ENCODE assay signal across 7 mouse cellular contexts in the genomic region with DNA sequence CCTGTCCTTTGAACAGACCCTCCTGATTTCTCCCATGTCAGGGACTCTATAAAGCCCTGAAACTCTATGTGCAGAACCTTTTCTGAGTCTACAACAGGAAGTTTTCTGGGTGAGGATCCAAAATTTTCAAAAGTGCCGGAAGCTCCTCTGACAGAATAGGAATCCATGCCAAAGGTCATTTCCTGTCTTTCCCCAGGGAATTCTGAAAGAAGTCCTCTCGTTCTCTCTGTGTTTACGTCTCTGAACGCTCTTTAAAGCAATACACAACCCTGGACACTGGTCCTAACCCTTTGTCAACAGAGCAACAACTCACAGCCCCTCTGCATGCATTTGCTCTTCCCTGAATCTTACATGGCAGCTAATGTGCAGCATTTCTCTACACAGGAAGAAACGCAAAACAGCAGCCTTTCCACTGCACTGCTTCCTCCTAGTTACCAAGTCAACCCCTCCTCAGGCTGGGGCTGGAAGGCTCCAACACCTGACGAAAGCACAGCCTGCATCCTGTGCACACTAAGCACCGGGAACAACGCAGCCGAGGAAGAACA. TPM values are rescaled to one million over a fixed set of nuclear protein-coding genes. Genes with fewer than 3 reads are reported as not detected.
DNase-seq lines count a peak whose midpoint lies in the region; ATAC-seq and TF ChIP-seq lines count a peak whose summit lies in the region.

No protein-coding gene starts in this region.

- H3K36me3 ChIP-seq in liver, adult 2 months (ENCODE audit: control insufficient read depth, insufficient read depth, low read length) = peaks cover 41% of the 10 kb centered on the region
- H3K36me3 ChIP-seq in heart, embryonic 12.5 days = peaks cover 68% of the 10 kb centered on the region
- peaks cover 74% of the 10 kb centered on the region for H3K36me3 ChIP-seq in kidney, embryonic 15.5 days
- H3K36me3 ChIP-seq in stomach, embryonic 14.5 days (ENCODE audit: control insufficient read depth, insufficient read depth, low read length) = peaks cover 27% of the 10 kb centered on the region
- peaks cover 84% of the 10 kb centered on the region for H3K36me3 ChIP-seq in midbrain, embryonic 13.5 days
- no peaks in the 10 kb centered on the region; the same call in 1 of the 2 replicates for H3K36me3 ChIP-seq in forebrain, embryonic 11.5 days (ENCODE audit: control insufficient read depth, insufficient read depth, low read length)

- no peak for TF ChIP-seq CTCF in liver, adult 2 months (IDR thresholded peaks at IDR 0.05; ENCODE audit: low read depth, low read length)

- no peaks in the 10 kb centered on the region for H3K79me2 ChIP-seq in liver, adult 2 months (ENCODE audit: control insufficient read depth, insufficient read depth, low read length)

- no peak overlapping the region for H3K4me2 ChIP-seq in heart, embryonic 12.5 days
- H3K4me2 ChIP-seq in kidney, embryonic 15.5 days = peak overlapping the region; percentile 14
- no peak overlapping the region for H3K4me2 ChIP-seq in stomach, embryonic 14.5 days (replicated peaks; ENCODE audit: low read depth, low read length)
- no peak overlapping the region for H3K4me2 ChIP-seq in midbrain, embryonic 13.5 days (replicated peaks)
- H3K4me2 ChIP-seq in forebrain, embryonic 11.5 days (ENCODE audit: low read depth, low read length, severe bottlenecking) = no peak overlapping the region

- H3K4me1 ChIP-seq in liver, adult 2 months (ENCODE audit: control insufficient read depth, insufficient read depth, low read length) = peaks cover 9% of the 10 kb centered on the region; the same call in 1 of the 2 replicates
- H3K4me1 ChIP-seq in heart, embryonic 12.5 days (replicated peaks) = 0 out of 2 replicates have a peak, but pooled peaks cover 5% of the 10 kb centered on the region
- peaks cover 9% of the 10 kb centered on the region for H3K4me1 ChIP-seq in kidney, embryonic 15.5 days
- H3K4me1 ChIP-seq in stomach, embryonic 14.5 days (ENCODE audit: control insufficient read depth, insufficient read depth, low read length) = 0 out of 2 replicates have a peak, but pooled peaks cover 4% of the 10 kb centered on the region
- H3K4me1 ChIP-seq in midbrain, embryonic 13.5 days (replicated peaks) = no peaks in the 10 kb centered on the region
- H3K4me1 ChIP-seq in forebrain, embryonic 11.5 days (replicated peaks; ENCODE audit: control insufficient read depth, insufficient read depth, low read length) = no peaks in the 10 kb centered on the region

- H3K9ac ChIP-seq in liver, adult 2 months (ENCODE audit: low read depth, low read length) = no peak overlapping the region
- H3K9ac ChIP-seq in heart, embryonic 12.5 days = no peak overlapping the region
- no peak overlapping the region for H3K9ac ChIP-seq in kidney, embryonic 15.5 days
- H3K9ac ChIP-seq in stomach, embryonic 14.5 days (replicated peaks; ENCODE audit: low read depth, low read length) = no peak overlapping the region
- no peak overlapping the region for H3K9ac ChIP-seq in midbrain, embryonic 13.5 days (replicated peaks)
- H3K9ac ChIP-seq in forebrain, embryonic 11.5 days (ENCODE audit: low read length) = no peak overlapping the region

- H3K4me3 ChIP-seq in liver, adult 2 months (ENCODE audit: insufficient read depth, low read depth, low read length) = no peak overlapping the region
- H3K4me3 ChIP-seq in heart, embryonic 12.5 days = no peak overlapping the region
- no peak overlapping the region for H3K4me3 ChIP-seq in kidney, embryonic 15.5 days (replicated peaks)
- H3K4me3 ChIP-seq in stomach, embryonic 14.5 days (ENCODE audit: low read depth, low read length) = no peak overlapping the region
- no peak overlapping the region for H3K4me3 ChIP-seq in midbrain, embryonic 13.5 days (replicated peaks)
- no peak overlapping the region for H3K4me3 ChIP-seq in forebrain, embryonic 11.5 days (ENCODE audit: low read depth, low read length)

- H3K27ac ChIP-seq in liver, adult 2 months (replicated peaks; ENCODE audit: insufficient read depth, low read depth, low read length) = peak overlapping the region; percentile 50
- H3K27ac ChIP-seq in heart, embryonic 12.5 days (ENCODE audit: poor library complexity, severe bottlenecking) = peak overlapping the region; percentile 28; the same call in 1 of the 2 replicates
- H3K27ac ChIP-seq in kidney, embryonic 15.5 days = peak overlapping the region; percentile 75
- H3K27ac ChIP-seq in stomach, embryonic 14.5 days (ENCODE audit: low read length) = peak overlapping the region; percentile 45; the same call in 1 of the 2 replicates
- no peak overlapping the region for H3K27ac ChIP-seq in midbrain, embryonic 13.5 days
- no peak overlapping the region for H3K27ac ChIP-seq in forebrain, embryonic 11.5 days (ENCODE audit: low read depth, low read length)

- DNase-seq in liver, adult 2 months (ENCODE audit: extremely low read depth, low read depth, low spot score) = peak; percentile 30
- no peak for DNase-seq in liver
- no peak for DNase-seq in forebrain, embryonic 11.5 days (ENCODE audit: low spot score)

- H3K9me3 ChIP-seq in heart, embryonic 12.5 days (replicated peaks) = no peaks in the 10 kb centered on the region
- H3K9me3 ChIP-seq in kidney, embryonic 15.5 days (replicated peaks) = no peaks in the 10 kb centered on the region
- no peaks in the 10 kb centered on the region for H3K9me3 ChIP-seq in stomach, embryonic 14.5 days (ENCODE audit: control insufficient read depth, low read depth, low read length)
- H3K9me3 ChIP-seq in midbrain, embryonic 13.5 days = no peaks in the 10 kb centered on the region
- no peaks in the 10 kb centered on the region for H3K9me3 ChIP-seq in forebrain, embryonic 11.5 days (ENCODE audit: control insufficient read depth, low read length)

- H3K27me3 ChIP-seq in liver, adult 2 months (ENCODE audit: control insufficient read depth, insufficient read depth, low read length) = no peaks in the 10 kb centered on the region
- H3K27me3 ChIP-seq in heart, embryonic 12.5 days (replicated peaks) = no peaks in the 10 kb centered on the region
- no peaks in the 10 kb centered on the region for H3K27me3 ChIP-seq in kidney, embryonic 15.5 days
- no peaks in the 10 kb centered on the region for H3K27me3 ChIP-seq in stomach, embryonic 14.5 days (ENCODE audit: control insufficient read depth, insufficient read depth, low read length)
- H3K27me3 ChIP-seq in midbrain, embryonic 13.5 days = no peaks in the 10 kb centered on the region
- H3K27me3 ChIP-seq in forebrain, embryonic 11.5 days (ENCODE audit: control insufficient read depth, insufficient read depth, low read length) = no peaks in the 10 kb centered on the region

- no peak for TF ChIP-seq POLR2A in liver, adult 2 months (IDR thresholded peaks at IDR 0.05; ENCODE audit: extremely low read depth, insufficient read depth, low read length)

- 72% methylated on average over 9 of the region's 9 CpGs for WGBS in liver, adult 2 months
- whole genome bisulfite sequencing in heart, embryonic 12.5 days = 60% methylated on average over 9 of the region's 9 CpGs
- WGBS in kidney, embryonic 15.5 days = 63% methylated on average over 9 of the region's 9 CpGs
- 58% methylated on average over 9 of the region's 9 CpGs for WGBS in stomach, embryonic 14.5 days
- WGBS in midbrain, embryonic 13.5 days = 93% methylated on average over 9 of the region's 9 CpGs
- WGBS in forebrain, embryonic 11.5 days = 87% methylated on average over 9 of the region's 9 CpGs

- no peak for ATAC-seq in heart, embryonic 12.5 days (ENCODE audit: insufficient number of reproducible peaks, low FRiP score)
- ATAC-seq in kidney, embryonic 15.5 days (replicated peaks; ENCODE audit: low FRiP score) = no peak
- no peak for ATAC-seq in stomach, embryonic 14.5 days (ENCODE audit: insufficient number of reproducible peaks, insufficient read depth, low FRiP score, low read depth)
- no peak for ATAC-seq in midbrain, embryonic 13.5 days
- ATAC-seq in forebrain, embryonic 11.5 days (replicated peaks; ENCODE audit: low FRiP score) = no peak

RNA-seq across cellular contexts. Expression of a gene that starts 17.5 kb away (rescaled TPM):
- 11.3 and 11.6 TPM in 2 replicates for total RNA-seq in liver, adult 2 months (2014; rRNA removed)
- 4.9 and 5.8 TPM in 2 replicates for polyA plus RNA-seq in liver, adult 2 months (2012; rRNA removed)
- polyA plus RNA-seq in heart, embryonic 12.5 days (2016; fragmentation: Nextera tagmentation; extraction: Ambion mirVana) = 25.9 and 29.0 TPM in 2 replicates
- polyA plus RNA-seq in kidney, embryonic 15.5 days (2015; fragmentation: Nextera tagmentation; extraction: Ambion mirVana) = 35.1 and 35.8 TPM in 2 replicates
- 45.7 and 47.0 TPM in 2 replicates for polyA plus RNA-seq in stomach, embryonic 14.5 days (2014; fragmentation: Nextera tagmentation; extraction: Ambion mirVana)
- 39.1 and 45.1 TPM in 2 replicates for polyA plus RNA-seq in midbrain, embryonic 13.5 days (2015; fragmentation: Nextera tagmentation; extraction: Ambion mirVana)
- 28.1 and 31.4 TPM in 2 replicates for polyA plus RNA-seq in forebrain, embryonic 11.5 days (2014; fragmentation: Nextera tagmentation; extraction: Ambion mirVana)

RNA-seq across cellular contexts. Expression of a gene that starts 20.5 kb away (rescaled TPM):
- total RNA-seq in liver, adult 2 months (2014; rRNA removed) = 13.6 and 15.2 TPM in 2 replicates
- polyA plus RNA-seq in liver, adult 2 months (2012; rRNA removed) = 5.7 and 6.9 TPM in 2 replicates
- polyA plus RNA-seq in heart, embryonic 12.5 days (2016; fragmentation: Nextera tagmentation; extraction: Ambion mirVana) = 60.1 and 60.9 TPM in 2 replicates
- polyA plus RNA-seq in kidney, embryonic 15.5 days (2015; fragmentation: Nextera tagmentation; extraction: Ambion mirVana) = 55.9 and 57.7 TPM in 2 replicates
- polyA plus RNA-seq in stomach, embryonic 14.5 days (2014; fragmentation: Nextera tagmentation; extraction: Ambion mirVana) = 63.2 and 66.0 TPM in 2 replicates
- 133 and 144 TPM in 2 replicates for polyA plus RNA-seq in midbrain, embryonic 13.5 days (2015; fragmentation: Nextera tagmentation; extraction: Ambion mirVana)
- polyA plus RNA-seq in forebrain, embryonic 11.5 days (2014; fragmentation: Nextera tagmentation; extraction: Ambion mirVana) = 82.3 and 83.8 TPM in 2 replicates

Comparison
In these comparisons a context has a peak if more than half of its experiments do, and no peak if none do; other contexts are left out.
1. H3K27ac ChIP-seq: peak in liver, adult 2 months (single experiment), heart, embryonic 12.5 days (single experiment), kidney, embryonic 15.5 days (single experiment) and stomach, embryonic 14.5 days (single experiment); none in midbrain, embryonic 13.5 days (single experiment) and forebrain, embryonic 11.5 days (single experiment).